Mouse (Mus musculus): ENCODE data around the gene Rbfox1.

Rbfox1 gene

GRCm38 (mm10) chr16:5992045-5993011 lies 107.2 kb downstream of the Rbfox1 start:
- DNase-seq (ENCODE audit: low read depth in 1 of 2, low spot score in 2 of 2): no peak

- no peak for DNase-seq (ENCODE audit: low read depth in 1 of 2, low spot score in 2 of 2)
Measured at GRCm38 (mm10) chr16:5997136-5997535, 112.0 kb downstream of the Rbfox1 start.

- DNase-seq (ENCODE audit: low read depth in 1 of 2, low spot score in 2 of 2): no peak
Measured at GRCm38 (mm10) chr16:5997651-5998050, 112.5 kb downstream of the Rbfox1 start.

- DNase-seq (ENCODE audit: low read depth in 1 of 2, low spot score in 2 of 2): no peak
Measured at GRCm38 (mm10) chr16:6000016-6000415, 114.9 kb downstream of the Rbfox1 start.

- DNase-seq (ENCODE audit: low read depth in 1 of 2, low spot score in 2 of 2): no peak
Measured at GRCm38 (mm10) chr16:6006996-6007395, 121.8 kb downstream of the Rbfox1 start.

- DNase-seq (ENCODE audit: low read depth in 1 of 2, low spot score in 2 of 2): no peak
Measured at GRCm38 (mm10) chr16:6012853-6013252, 127.7 kb downstream of the Rbfox1 start.

DNA sequence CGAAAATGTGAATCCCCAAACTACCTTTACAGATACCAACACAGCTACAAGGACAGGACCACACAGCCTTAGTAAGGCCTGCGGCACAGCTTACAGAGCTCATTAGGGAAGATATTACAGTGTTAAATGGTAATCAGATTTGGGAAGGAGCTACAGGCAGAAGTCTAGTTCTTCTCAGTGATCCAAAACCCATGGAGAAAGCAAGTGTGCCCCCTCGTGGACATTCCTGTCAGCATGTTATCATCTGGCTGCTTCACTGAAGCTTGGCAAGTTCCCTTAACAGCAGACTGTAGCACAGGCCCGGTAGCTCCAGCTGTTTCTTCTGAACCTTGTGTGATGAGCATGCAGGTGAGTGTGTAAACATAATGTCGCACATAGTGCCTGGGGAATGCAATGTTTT lies 133.5 kb downstream of the Rbfox1 start:
- no peak for DNase-seq (ENCODE audit: low read depth in 1 of 2, low spot score in 2 of 2)

- no peak for DNase-seq (ENCODE audit: low read depth in 1 of 2, low spot score in 2 of 2)
Measured at GRCm38 (mm10) chr16:6019361-6019760, 134.2 kb downstream of the Rbfox1 start.

DNA sequence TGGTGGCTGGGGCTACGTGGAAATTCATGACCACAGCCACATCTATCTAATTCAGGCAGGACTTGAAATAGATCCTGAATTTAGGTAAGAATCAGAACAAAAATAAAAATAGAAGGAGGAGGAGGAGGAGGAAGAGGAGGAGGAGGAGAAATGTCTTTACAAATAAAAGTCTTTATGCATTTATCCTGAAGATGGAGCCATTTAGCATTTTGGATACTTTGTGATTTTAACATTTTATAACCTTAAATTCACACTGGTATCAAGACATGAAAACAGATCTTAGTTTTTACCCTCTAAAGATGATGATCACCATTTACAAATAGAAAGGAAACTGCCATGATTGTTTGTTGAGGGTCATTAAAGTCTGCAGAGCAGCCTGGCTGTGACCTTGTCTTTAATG lies 146.1 kb downstream of the Rbfox1 start:
- DNase-seq (ENCODE audit: low read depth in 1 of 2, low spot score in 2 of 2): no peak

DNA sequence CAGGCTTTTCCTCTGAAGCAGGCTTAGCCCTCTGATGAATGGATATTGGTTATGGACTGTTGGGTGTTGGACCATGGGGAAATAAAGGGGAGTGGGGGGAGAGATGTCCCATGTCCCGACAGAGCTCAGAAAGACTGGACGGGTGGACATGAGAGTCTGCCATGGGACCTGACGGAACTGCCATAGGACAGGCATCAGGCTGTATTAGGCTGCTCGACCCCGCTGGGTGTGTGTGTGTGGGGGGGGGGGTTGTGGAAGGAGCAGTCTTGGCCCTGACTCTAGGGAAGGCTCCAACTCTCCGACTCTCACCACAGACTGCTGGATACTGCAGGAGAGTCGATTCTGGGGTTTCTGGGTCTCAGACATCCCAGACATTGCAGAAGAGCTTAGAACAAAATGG lies 147.4 kb downstream of the Rbfox1 start:
- no peak for DNase-seq (ENCODE audit: low read depth in 1 of 2, low spot score in 2 of 2)

GRCm38 (mm10) chr16:6034876-6035275 lies 149.7 kb downstream of the Rbfox1 start:
- DNase-seq (ENCODE audit: low read depth in 1 of 2, low spot score in 2 of 2): no peak

- no peak for DNase-seq (ENCODE audit: low read depth in 1 of 2, low spot score in 2 of 2)
Measured at GRCm38 (mm10) chr16:6037009-6037408, 151.9 kb downstream of the Rbfox1 start.

GRCm38 (mm10) chr16:6042766-6043165 lies 157.6 kb downstream of the Rbfox1 start:
- no peak for DNase-seq (ENCODE audit: low read depth in 1 of 2, low spot score in 2 of 2)

DNA sequence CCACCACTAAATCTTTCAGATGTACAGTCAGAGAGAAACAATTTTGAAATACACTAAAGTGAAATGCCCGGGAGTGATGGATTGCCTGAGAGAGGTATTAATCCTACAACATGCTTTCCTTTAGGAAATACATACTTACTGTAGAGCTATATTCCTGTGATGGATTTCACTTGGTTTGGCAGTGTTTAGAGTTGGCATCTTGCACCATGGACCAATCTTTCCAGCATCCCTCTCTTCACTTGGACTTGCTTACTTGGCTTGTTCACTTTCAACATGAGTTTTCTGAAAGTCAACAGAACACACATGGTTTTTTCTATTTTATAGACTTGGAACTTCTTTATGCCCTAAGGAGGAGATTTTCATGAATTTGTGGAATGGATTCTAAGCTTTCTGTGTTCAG lies 163.4 kb downstream of the Rbfox1 start:
- DNase-seq (ENCODE audit: low read depth in 1 of 2, low spot score in 2 of 2): no peak

- DNase-seq (ENCODE audit: low read depth in 1 of 2, low spot score in 2 of 2): no peak
Measured at GRCm38 (mm10) chr16:6062495-6062894, 177.3 kb downstream of the Rbfox1 start.

GRCm38 (mm10) chr16:6065481-6065880 lies 180.3 kb downstream of the Rbfox1 start:
- no peak for DNase-seq (ENCODE audit: low read depth in 1 of 2, low spot score in 2 of 2)

DNA sequence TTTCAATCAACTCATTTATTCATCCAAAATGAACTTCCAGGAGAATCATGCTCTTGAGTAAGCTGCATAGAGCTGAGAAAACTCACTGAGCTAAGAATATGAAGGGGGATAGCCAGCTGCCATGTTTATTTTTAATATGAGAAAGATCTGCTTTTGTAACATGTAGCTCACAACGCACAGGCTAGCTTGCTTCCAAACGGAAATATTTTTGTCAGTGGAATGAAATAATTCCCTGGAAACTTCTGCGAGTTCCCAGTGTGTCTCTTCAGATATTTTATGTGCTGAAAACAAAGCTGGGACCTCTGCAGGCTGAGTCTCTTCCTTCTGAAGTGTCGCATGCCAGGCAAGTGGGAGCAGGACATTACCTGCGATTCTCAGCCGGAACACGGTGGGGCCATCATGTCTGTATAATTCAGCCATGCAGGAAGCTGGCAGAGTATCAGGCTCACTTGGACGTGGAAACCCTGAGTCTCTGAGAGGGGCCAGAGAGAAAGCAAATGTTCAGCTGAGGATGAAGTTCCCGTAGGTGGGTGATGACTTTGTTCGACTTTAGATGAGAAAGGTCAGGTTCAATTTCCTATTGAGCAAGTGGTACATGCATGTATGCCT lies 190.4 kb downstream of the Rbfox1 start:
- DNase-seq (ENCODE audit: low read depth in 1 of 2, low spot score in 2 of 2): no peak

GRCm38 (mm10) chr16:6079017-6079416 lies 193.9 kb downstream of the Rbfox1 start:
- no peak for DNase-seq (ENCODE audit: low read depth in 1 of 2, low spot score in 2 of 2)

DNA sequence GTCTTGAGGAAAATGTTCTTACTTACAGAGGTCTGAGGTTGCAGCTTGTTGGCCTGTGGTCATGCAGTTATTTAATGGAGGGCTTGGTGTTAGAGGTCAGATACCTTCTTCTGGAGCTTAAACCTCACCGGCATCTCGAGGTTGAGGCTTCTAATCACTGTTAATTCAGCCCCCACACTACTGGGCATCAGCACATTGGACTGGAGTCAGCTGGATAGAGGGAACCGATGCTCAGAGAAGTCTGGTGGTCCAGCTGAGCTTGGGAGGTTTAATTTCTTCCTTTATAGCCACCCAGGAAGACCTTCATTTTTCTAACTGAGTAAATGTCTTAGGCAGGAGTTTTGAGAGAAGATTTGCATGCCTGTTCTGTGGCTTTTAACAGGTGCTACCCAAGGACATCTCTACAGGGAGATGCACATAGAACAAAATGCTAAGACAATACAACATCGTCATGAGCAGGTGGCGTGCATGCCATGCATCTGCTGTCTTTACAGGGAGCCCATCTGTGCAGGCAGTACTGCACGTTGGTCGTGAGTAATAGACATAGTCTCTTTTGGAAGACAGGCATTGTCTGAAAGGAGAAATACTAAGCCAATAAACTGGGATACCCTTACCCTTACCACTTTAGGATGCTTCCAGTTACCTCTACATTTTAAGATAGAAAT lies 199.7 kb downstream of the Rbfox1 start:
- DNase-seq (ENCODE audit: low read depth in 1 of 2, low spot score in 2 of 2): no peak

- DNase-seq (ENCODE audit: low read depth in 1 of 2, low spot score in 2 of 2): no peak
Measured at GRCm38 (mm10) chr16:6086200-6086599, 201.0 kb downstream of the Rbfox1 start.

DNA sequence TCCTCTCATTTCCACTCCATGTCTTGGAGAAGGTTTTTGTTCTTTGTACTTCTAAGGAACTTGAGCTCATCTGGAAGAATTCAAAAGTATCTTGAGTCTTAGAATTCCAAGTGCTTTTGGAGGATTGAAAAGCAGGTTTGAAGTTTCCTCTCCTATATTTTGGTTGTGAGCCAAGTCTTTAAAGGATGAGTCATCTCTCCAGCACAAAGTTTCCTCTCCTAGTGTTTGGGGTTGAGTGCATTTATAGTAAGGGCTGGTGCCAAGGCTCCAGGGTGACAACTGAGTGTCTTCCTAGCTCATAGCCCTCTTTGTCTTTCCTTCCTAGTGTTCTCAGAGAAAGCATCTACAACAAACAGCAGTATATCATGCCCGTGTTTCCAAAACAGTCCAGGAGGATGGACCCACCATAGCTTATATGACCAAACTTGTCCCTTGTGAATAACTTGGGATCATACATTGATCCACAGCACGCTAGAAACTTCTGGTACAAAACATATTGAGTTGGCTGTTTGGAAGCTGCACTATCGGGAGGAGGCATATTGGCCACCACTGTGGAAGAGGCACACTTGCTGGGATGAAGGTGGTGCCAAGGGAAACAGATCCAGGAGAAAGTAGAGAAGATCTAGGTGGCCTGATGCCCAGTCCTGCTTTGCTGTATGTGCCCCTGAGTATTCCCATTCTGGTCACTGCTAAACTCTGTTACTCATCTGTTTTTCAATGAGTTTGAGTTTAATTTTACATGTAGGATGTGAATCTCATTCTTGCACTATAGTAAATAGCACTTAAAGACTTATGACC lies 206.4 kb downstream of the Rbfox1 start:
- no peak for DNase-seq (ENCODE audit: low read depth in 1 of 2, low spot score in 2 of 2)

Data from monocyte, adult 2 months (primary cell).